Mouse (Mus musculus): Measurements from ENCODE around the gene Hdac7. TPM values are rescaled to one million over a fixed set of nuclear protein-coding genes. Genes with fewer than 3 reads are reported as not detected.

Gene Hdac7
- polyA plus RNA-seq, 2 experiments: 36.5 to 79.3 TPM

- ATAC-seq (ENCODE audit: low FRiP score, low read depth): peak; percentile 85
- H3K4me1 ChIP-seq (ENCODE audit: control insufficient read depth, insufficient read depth, low read length): no peaks in the 10 kb centered on the region
- DNase-seq (ENCODE audit: low spot score): peak; percentile 97
- peak overlapping the region; percentile 56 for H3K4me2 ChIP-seq (replicated peaks; ENCODE audit: low read depth, low read length, severe bottlenecking)
- peak overlapping the region; percentile 42 for H3K9ac ChIP-seq (ENCODE audit: low read depth, low read length, severe bottlenecking)
- no peaks in the 10 kb centered on the region for H3K27me3 ChIP-seq (ENCODE audit: control insufficient read depth, insufficient read depth, low read length)
- peak overlapping the region; percentile 39 for H3K4me3 ChIP-seq (replicated peaks; ENCODE audit: low read length)
- H3K36me3 ChIP-seq (ENCODE audit: control insufficient read depth, insufficient read depth, low read length): no peaks in the 10 kb centered on the region
- H3K9me3 ChIP-seq (ENCODE audit: control insufficient read depth, low read length): no peaks in the 10 kb centered on the region
- WGBS: 4% methylated on average over 19 of the region's 19 CpGs
- TF ChIP-seq POLR2A (IDR thresholded peaks at IDR 0.05; ENCODE audit: borderline replicate concordance, extremely low read depth, insufficient read depth, insufficient read length): no peak
- peak overlapping the region; percentile 59 for H3K27ac ChIP-seq (replicated peaks; ENCODE audit: low read depth, low read length)
Measured at GRCm38 (mm10) chr15:97849116-97849911, 5.0 kb upstream of the Hdac7 start.

GRCm38 (mm10) chr15:97847866-97848265 lies 3.6 kb upstream of the Hdac7 start:
- 85% methylated on average over 2 of the region's 2 CpGs for WGBS
- Histone ChIP-seq H3K9ac (ENCODE audit: low read depth, low read length, severe bottlenecking) (no peak overlapping the region), H3K4me2 (replicated peaks; ENCODE audit: low read depth, low read length, severe bottlenecking) (no peak overlapping the region), H3K27me3 (ENCODE audit: control insufficient read depth, insufficient read depth, low read length) (no peaks in the 10 kb centered on the region), H3K36me3 (ENCODE audit: control insufficient read depth, insufficient read depth, low read length) (no peaks in the 10 kb centered on the region), H3K4me1 (ENCODE audit: control insufficient read depth, insufficient read depth, low read length) (no peaks in the 10 kb centered on the region), H3K4me3 (replicated peaks; ENCODE audit: low read length) (no peak overlapping the region), H3K9me3 (ENCODE audit: control insufficient read depth, low read length) (no peaks in the 10 kb centered on the region), H3K27ac (replicated peaks; ENCODE audit: low read depth, low read length) (no peak overlapping the region)
- no peak for TF ChIP-seq POLR2A (IDR thresholded peaks at IDR 0.05; ENCODE audit: borderline replicate concordance, extremely low read depth, insufficient read depth, insufficient read length)
- no peak for DNase-seq (ENCODE audit: low spot score)
- ATAC-seq (ENCODE audit: low FRiP score, low read depth): no peak

GRCm38 (mm10) chr15:97847285-97847684 lies 3.0 kb upstream of the Hdac7 start:
- ATAC-seq (ENCODE audit: low FRiP score, low read depth) (no peak), DNase-seq (ENCODE audit: low spot score) (no peak)
- WGBS: 87% methylated on average over 4 of the region's 4 CpGs
- no peak overlapping the region for H3K9ac ChIP-seq (ENCODE audit: low read depth, low read length, severe bottlenecking)
- no peak overlapping the region for H3K27ac ChIP-seq (replicated peaks; ENCODE audit: low read depth, low read length)
- no peak overlapping the region for H3K4me3 ChIP-seq (replicated peaks; ENCODE audit: low read length)
- H3K4me1 ChIP-seq (ENCODE audit: control insufficient read depth, insufficient read depth, low read length): no peaks in the 10 kb centered on the region
- no peak for TF ChIP-seq POLR2A (IDR thresholded peaks at IDR 0.05; ENCODE audit: borderline replicate concordance, extremely low read depth, insufficient read depth, insufficient read length)
- H3K36me3 ChIP-seq (ENCODE audit: control insufficient read depth, insufficient read depth, low read length): no peaks in the 10 kb centered on the region
- H3K9me3 ChIP-seq (ENCODE audit: control insufficient read depth, low read length): no peaks in the 10 kb centered on the region
- no peak overlapping the region for H3K4me2 ChIP-seq (replicated peaks; ENCODE audit: low read depth, low read length, severe bottlenecking)
- no peaks in the 10 kb centered on the region for H3K27me3 ChIP-seq (ENCODE audit: control insufficient read depth, insufficient read depth, low read length)

GRCm38 (mm10) chr15:97846121-97846882 lies 2.0 kb upstream of the Hdac7 start:
- Histone ChIP-seq H3K4me2 (replicated peaks; ENCODE audit: low read depth, low read length, severe bottlenecking) (no peak overlapping the region), H3K9me3 (ENCODE audit: control insufficient read depth, low read length) (no peaks in the 10 kb centered on the region), H3K9ac (ENCODE audit: low read depth, low read length, severe bottlenecking) (no peak overlapping the region), H3K27me3 (ENCODE audit: control insufficient read depth, insufficient read depth, low read length) (no peaks in the 10 kb centered on the region), H3K36me3 (ENCODE audit: control insufficient read depth, insufficient read depth, low read length) (no peaks in the 10 kb centered on the region), H3K4me3 (replicated peaks; ENCODE audit: low read length) (no peak overlapping the region), H3K4me1 (ENCODE audit: control insufficient read depth, insufficient read depth, low read length) (no peaks in the 10 kb centered on the region), H3K27ac (replicated peaks; ENCODE audit: low read depth, low read length) (no peak overlapping the region)
- TF ChIP-seq POLR2A (IDR thresholded peaks at IDR 0.05; ENCODE audit: borderline replicate concordance, extremely low read depth, insufficient read depth, insufficient read length): no peak
- ATAC-seq (ENCODE audit: low FRiP score, low read depth): no peak
- no peak for DNase-seq (ENCODE audit: low spot score)
- 92% methylated on average over 11 of the region's 11 CpGs for WGBS

- peaks cover 14% of the 10 kb centered on the region for H3K4me1 ChIP-seq (ENCODE audit: control insufficient read depth, insufficient read depth, low read length)
- H3K4me2 ChIP-seq (replicated peaks; ENCODE audit: low read depth, low read length, severe bottlenecking): no peak overlapping the region
- ATAC-seq (ENCODE audit: low FRiP score, low read depth): no peak
- WGBS: 68% methylated on average over 7 of the region's 7 CpGs
- H3K9ac ChIP-seq (ENCODE audit: low read depth, low read length, severe bottlenecking): no peak overlapping the region
- H3K4me3 ChIP-seq (replicated peaks; ENCODE audit: low read length): no peak overlapping the region
- no peaks in the 10 kb centered on the region for H3K9me3 ChIP-seq (ENCODE audit: control insufficient read depth, low read length)
- no peaks in the 10 kb centered on the region for H3K36me3 ChIP-seq (ENCODE audit: control insufficient read depth, insufficient read depth, low read length)
- no peak for DNase-seq (ENCODE audit: low spot score)
- H3K27ac ChIP-seq (replicated peaks; ENCODE audit: low read depth, low read length): no peak overlapping the region
- no peak for TF ChIP-seq POLR2A (IDR thresholded peaks at IDR 0.05; ENCODE audit: borderline replicate concordance, extremely low read depth, insufficient read depth, insufficient read length)
- no peaks in the 10 kb centered on the region for H3K27me3 ChIP-seq (ENCODE audit: control insufficient read depth, insufficient read depth, low read length)
Measured at GRCm38 (mm10) chr15:97843247-97843651, 1.1 kb downstream of the Hdac7 start.
